Mouse (Mus musculus): ENCODE results near the gene Nmral1. TPM values are rescaled to one million over a fixed set of nuclear protein-coding genes. Genes with fewer than 3 reads are reported as not detected.
"Not testable (repeated sequence)": the region's sequence is repeated elsewhere in the genome, so short reads cannot be mapped to it uniquely, and the experiment has no call there.

Nmral1 gene
- 264 and 277 TPM in 2 replicates for polyA plus RNA-seq (2016; fragmentation: Nextera tagmentation; extraction: Ambion mirVana)

DNA sequence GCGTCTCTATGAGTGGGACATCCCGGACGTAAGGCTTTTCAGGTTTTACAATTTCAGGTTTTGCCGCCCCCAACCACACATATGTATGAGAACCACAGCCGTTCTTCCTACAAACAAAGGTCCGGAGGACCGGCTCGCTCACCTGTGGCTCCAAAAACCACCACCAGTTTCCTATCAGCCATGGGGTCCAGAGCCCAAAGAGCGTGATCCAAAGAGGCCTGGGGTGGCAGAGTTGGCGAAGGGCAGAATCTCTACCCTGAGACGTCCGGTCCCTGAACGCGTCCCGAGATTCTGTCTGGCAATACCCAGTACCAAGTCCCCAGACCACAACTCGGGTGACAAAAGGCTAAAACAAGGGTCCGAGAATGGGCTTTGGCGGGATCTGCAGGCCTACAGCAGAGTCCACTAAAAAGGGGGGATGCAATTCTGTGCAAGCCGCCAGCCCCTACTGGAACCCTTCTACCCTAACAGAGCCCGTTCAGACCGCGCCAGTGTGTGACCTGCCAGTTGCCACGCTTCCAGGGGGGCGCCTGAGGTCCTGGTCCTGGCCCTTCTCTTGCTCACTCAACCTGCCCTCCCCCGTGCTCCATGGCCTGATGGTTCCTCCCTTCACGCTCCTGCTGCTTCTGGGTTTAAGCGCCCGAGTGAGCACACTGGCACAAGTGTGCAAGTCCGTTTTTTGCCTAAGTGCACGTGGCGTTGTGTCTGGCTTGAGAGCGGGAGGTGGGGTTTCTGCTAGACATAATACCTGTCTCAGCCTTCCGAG, at the start of gene Nmral1:
Nmral1 (minus strand) TSS at position 604 of the 766 bp plus-strand sequence.
- H3K27ac ChIP-seq = peak within 1 kb of the TSS; percentile 93
- no peaks in the 10 kb centered on the region for H3K9me3 ChIP-seq (replicated peaks)
- 13% methylated on average over 33 of the region's 33 CpGs for WGBS
- peak; percentile 85 for DNase-seq (ENCODE audit: low spot score)
- H3K36me3 ChIP-seq = peaks cover 31% of the 10 kb centered on the region
- peak within 1 kb of the TSS; percentile 69 for H3K4me3 ChIP-seq
- H3K4me1 ChIP-seq = peaks cover 14% of the 10 kb centered on the region; the same call in 1 of the 2 replicates
- H3K27me3 ChIP-seq (ENCODE audit: low read depth, poor library complexity, severe bottlenecking) = no peaks in the 10 kb centered on the region

DNA sequence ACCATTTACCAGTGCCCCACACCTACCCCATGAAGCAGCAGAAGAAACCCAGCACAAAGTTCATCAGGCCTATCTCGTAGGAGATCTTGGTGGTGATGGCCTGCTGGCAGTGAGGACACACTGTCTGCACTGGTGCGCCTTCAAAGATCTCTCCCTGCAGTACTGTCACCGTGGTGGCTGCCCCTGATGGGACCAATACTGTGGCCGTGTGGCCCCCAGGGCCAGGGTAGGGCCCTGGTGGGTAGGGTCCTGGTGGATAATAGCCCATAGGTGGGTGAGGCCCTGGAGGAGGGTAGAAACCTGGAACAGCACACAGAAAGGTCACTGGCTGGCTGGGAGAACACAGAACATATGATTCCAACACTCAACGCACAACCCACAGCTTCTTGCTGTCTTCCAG, 49.6 kb upstream of the Nmral1 start:
- 93% methylated on average over 5 of the region's 5 CpGs for WGBS
- Histone ChIP-seq H3K27me3 (ENCODE audit: low read depth, poor library complexity, severe bottlenecking) (no peaks in the 10 kb centered on the region), H3K27ac (no peak overlapping the region), H3K9me3 (replicated peaks) (no peaks in the 10 kb centered on the region), H3K4me1 (no peaks in the 10 kb centered on the region), H3K36me3 (peaks cover 89% of the 10 kb centered on the region), H3K4me3 (no peak overlapping the region)
- DNase-seq (ENCODE audit: low spot score) = no peak

DNA sequence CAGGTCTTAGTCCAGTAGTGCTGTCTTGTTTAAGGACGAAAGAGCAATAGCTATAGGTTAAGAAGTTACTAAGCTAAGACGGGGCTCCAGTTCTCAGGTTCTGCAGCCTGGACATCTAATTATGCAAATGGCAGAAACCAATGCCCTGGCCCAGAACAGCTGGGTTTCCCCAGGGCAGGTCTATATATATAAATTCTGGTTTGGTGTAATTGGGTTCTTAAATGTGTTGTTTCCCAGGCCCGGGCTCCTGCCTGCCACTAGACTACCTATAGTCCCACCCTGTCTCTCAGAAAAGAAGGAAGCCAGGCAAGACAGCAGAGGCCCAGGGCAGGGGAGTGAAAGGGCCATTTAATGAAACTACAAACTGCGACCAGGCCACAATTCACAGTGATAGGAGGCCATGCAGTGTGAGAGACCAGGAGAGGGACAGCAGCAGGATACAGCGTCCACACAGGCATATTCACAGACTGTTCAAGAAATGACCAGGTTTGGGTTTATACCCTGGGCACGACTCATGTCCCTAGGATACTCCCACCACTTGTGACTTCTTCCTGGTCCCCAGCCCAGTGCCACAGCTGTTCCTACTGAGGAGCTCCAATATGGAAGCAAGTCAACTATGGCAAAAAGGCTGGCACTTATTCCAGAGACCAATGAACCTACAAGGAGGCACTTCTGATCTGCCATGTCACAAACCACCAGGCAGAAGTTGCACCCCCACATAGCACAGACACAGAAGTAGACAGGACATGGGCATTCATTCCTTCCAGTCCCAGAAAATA, 48.0 kb upstream of the Nmral1 start:
- H3K36me3 ChIP-seq = peaks cover 96% of the 10 kb centered on the region
- no peak overlapping the region for H3K27ac ChIP-seq
- 89% methylated on average over 6 of the region's 6 CpGs for WGBS
- H3K4me3 ChIP-seq = no peak overlapping the region
- no peaks in the 10 kb centered on the region for H3K9me3 ChIP-seq (replicated peaks)
- DNase-seq (ENCODE audit: low spot score) = no peak
- H3K4me1 ChIP-seq = no peaks in the 10 kb centered on the region
- H3K27me3 ChIP-seq (ENCODE audit: low read depth, poor library complexity, severe bottlenecking) = no peaks in the 10 kb centered on the region

DNA sequence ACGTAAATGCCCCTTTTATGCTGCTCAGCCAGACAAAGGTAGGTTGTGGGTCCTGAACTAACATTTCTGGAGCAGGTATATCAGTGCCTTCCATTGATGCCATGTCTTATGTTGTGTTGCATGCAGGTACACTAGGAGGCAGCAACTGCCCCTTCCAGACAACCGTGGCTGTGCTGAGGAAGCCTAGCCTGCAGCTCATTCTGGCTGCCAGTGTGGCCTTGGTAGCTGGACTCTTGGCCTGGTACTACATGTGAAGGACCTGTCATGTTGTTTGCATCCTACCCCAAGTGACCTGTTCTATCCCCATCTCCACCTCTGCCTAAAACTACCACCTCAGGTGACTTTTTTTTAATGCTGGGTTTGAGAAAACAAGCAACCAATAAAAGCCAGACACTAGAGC, 46.7 kb upstream of the Nmral1 start:
- Histone ChIP-seq H3K4me1 (no peaks in the 10 kb centered on the region), H3K9me3 (replicated peaks) (no peaks in the 10 kb centered on the region), H3K27ac (no peak overlapping the region), H3K4me3 (no peak overlapping the region), H3K36me3 (peaks cover 84% of the 10 kb centered on the region), H3K27me3 (ENCODE audit: low read depth, poor library complexity, severe bottlenecking) (no peaks in the 10 kb centered on the region)
- no peak for DNase-seq (ENCODE audit: low spot score)
- 91% methylated on average over 2 of the region's 2 CpGs for WGBS

DNA sequence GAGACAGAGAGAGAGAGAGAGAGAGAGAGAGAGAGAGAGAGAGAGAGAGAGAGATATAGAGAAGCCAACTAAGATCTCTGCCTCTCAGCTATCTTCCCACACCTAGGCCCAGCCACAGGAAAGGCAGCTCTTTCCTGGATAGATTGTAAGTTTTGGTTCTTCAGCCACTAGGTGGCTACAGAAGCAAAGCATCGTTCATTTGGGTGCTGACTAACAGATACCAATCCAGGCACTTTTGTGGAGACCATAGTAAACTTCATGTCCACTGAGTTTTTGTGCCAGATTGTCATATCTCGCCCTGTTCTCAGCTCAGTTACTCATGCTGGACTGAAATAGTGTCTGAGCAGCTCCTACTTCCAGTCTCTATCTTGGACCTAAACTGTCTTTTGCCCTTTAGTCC, 44.1 kb upstream of the Nmral1 start:
- Histone ChIP-seq H3K4me3 (no peak overlapping the region), H3K27me3 (ENCODE audit: low read depth, poor library complexity, severe bottlenecking) (no peaks in the 10 kb centered on the region), H3K27ac (no peak overlapping the region), H3K9me3 (replicated peaks) (no peaks in the 10 kb centered on the region), H3K4me1 (no peaks in the 10 kb centered on the region), H3K36me3 (peaks cover 58% of the 10 kb centered on the region)
- DNase-seq (ENCODE audit: low spot score) = no peak
- WGBS = 40% methylated on average over 2 of the region's 2 CpGs

DNA sequence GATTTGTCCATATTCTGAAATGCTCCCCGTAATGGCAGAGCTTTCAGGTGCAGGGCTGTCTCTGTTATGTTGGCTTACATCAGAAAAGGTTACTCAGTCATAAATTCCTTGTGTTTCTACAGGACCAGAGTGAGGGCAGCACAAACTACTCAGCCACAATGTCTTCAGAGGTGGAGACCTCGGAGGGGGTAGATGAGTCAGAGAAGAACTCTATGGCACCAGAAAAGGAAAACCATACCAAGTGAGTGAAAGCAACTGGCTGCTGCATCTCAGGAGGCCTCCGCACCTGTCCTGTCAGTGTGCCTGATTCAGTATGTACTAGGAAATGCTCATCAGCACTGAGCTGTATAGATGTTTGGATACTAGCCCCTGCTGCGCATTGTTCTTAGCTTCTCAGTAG, 43.3 kb upstream of the Nmral1 start:
- WGBS = 88% methylated on average over 4 of the region's 4 CpGs
- DNase-seq (ENCODE audit: low spot score) = no peak

DNA sequence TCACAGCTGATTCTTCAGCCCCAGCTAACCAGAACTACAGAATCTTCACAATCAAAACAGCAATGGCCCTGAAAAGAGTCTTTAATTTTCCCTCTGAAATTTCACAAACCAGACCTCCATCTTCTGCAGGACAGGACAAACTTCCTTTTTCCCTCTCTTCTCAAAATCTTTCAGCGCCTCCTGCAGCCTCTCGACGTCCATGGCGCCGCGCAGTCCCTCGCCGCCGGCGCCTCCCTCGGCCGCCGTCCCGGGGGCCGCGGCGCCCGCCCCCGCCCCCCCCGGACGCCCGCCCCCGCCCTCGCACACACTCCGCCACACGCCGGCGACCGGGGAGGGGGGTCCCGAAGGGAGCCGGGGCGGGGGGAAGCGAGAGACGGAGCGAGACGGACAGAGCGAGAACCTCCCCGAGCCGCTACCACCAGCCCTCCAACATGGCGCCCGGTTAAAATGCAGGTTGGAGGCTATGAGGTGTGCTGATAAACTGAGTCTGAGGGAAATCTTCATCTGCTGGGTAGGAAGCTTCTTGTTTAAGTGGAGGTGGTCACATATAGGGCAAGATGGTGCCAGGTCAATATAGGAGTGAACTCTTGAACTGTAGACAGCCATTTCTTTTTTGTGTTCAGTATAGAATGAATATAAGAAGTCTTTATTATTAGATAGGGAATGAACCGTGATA, 37.6 kb upstream of the Nmral1 start:
- H3K9me3 ChIP-seq (replicated peaks); H3K36me3 ChIP-seq; H3K27me3 ChIP-seq (ENCODE audit: low read depth, poor library complexity, severe bottlenecking); H3K4me1 ChIP-seq: not testable (repeated sequence)
- DNase-seq (ENCODE audit: low spot score) = peak; percentile 41
- WGBS = 3% methylated on average over 38 of the region's 42 CpGs
- H3K4me3 ChIP-seq = peak overlapping the region; percentile 50
- peak overlapping the region; percentile 81 for H3K27ac ChIP-seq

More for the DNA sequence above, 43.3 kb upstream of the Nmral1 start:
- H3K27ac ChIP-seq = no peak overlapping the region
- no peaks in the 10 kb centered on the region for H3K27me3 ChIP-seq (ENCODE audit: low read depth, poor library complexity, severe bottlenecking)
- H3K9me3 ChIP-seq (replicated peaks) = no peaks in the 10 kb centered on the region
- peaks cover 49% of the 10 kb centered on the region for H3K36me3 ChIP-seq
- no peaks in the 10 kb centered on the region for H3K4me1 ChIP-seq
- H3K4me3 ChIP-seq = no peak overlapping the region

DNA sequence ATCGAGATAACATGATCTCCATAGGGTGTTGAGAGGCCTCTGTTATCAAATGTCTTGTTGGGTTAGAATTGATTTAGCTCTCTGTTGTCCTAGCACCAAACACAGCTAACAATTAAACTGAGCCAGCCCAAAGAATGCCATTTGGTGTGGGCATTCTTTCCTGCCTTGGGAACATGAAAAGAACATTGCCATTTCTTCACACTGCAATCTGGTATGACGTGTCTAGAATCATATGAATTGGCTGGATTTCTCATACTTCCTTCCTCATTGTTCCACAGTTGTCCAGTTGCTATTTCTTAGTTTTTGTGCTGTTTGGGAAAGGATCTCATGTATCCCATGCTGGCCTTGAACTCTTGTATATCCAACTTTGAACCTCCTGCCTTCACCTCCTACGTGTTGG, 34.9 kb upstream of the Nmral1 start:
- Histone ChIP-seq H3K4me1 (0 out of 2 replicates have a peak, but pooled peaks cover 4% of the 10 kb centered on the region), H3K4me3 (no peak overlapping the region), H3K9me3 (replicated peaks) (no peaks in the 10 kb centered on the region), H3K36me3 (peaks cover 11% of the 10 kb centered on the region), H3K27me3 (ENCODE audit: low read depth, poor library complexity, severe bottlenecking) (no peaks in the 10 kb centered on the region), H3K27ac (no peak overlapping the region)
- no peak for DNase-seq (ENCODE audit: low spot score)
- 96% methylated on average over 3 of the region's 3 CpGs for WGBS

DNA sequence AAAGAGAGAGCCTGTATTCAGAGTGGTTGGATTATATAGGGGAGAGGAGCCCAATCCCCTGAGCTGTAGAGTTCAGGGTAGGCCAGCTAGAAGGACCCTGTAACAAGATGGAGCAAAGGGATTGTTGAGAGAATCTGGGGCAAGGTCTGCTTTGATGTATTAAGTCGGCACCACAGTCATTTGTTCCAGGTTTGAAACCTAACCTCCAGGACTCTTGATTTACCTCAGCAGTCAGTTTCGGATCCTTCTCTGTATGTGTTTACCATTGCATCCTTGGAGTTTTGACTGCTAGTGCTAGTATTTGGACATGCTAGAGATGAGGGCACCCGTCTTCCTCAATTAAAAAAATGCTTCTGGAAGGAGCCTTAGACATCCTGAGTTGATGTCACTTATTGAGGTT, 33.0 kb upstream of the Nmral1 start:
- Histone ChIP-seq H3K36me3 (peaks cover 11% of the 10 kb centered on the region), H3K9me3 (replicated peaks) (no peaks in the 10 kb centered on the region), H3K27ac (no peak overlapping the region), H3K27me3 (ENCODE audit: low read depth, poor library complexity, severe bottlenecking) (no peaks in the 10 kb centered on the region), H3K4me3 (no peak overlapping the region), H3K4me1 (0 out of 2 replicates have a peak, but pooled peaks cover 2% of the 10 kb centered on the region)
- DNase-seq (ENCODE audit: low spot score) = no peak
- 92% methylated on average over 3 of the region's 3 CpGs for WGBS

DNA sequence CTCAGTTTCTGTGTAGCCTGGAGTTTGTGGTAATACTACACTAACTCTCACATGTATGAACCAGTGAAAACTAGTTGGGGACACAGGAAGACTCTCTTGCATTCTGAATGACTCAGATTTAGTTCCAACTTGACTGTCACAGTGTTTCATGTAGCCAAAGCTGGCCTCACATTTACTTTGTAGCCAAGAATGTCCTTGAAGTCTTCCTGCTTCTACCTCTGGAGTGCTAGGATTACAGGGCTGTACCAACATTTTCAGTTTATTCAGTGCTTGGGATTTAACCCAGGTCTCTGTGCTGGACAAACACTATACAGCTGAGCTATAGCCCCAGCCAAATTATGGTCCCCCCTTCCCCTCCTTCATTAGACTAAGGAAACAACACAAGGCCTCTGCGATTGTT, 23.0 kb upstream of the Nmral1 start:
- Histone ChIP-seq H3K4me3 (no peak overlapping the region), H3K4me1 (no peaks in the 10 kb centered on the region), H3K36me3 (peaks cover 22% of the 10 kb centered on the region), H3K27me3 (ENCODE audit: low read depth, poor library complexity, severe bottlenecking) (no peaks in the 10 kb centered on the region), H3K27ac (no peak overlapping the region), H3K9me3 (replicated peaks) (no peaks in the 10 kb centered on the region)
- 100% methylated on average over 1 of the region's 1 CpGs for WGBS
- no peak for DNase-seq (ENCODE audit: low spot score)

DNA sequence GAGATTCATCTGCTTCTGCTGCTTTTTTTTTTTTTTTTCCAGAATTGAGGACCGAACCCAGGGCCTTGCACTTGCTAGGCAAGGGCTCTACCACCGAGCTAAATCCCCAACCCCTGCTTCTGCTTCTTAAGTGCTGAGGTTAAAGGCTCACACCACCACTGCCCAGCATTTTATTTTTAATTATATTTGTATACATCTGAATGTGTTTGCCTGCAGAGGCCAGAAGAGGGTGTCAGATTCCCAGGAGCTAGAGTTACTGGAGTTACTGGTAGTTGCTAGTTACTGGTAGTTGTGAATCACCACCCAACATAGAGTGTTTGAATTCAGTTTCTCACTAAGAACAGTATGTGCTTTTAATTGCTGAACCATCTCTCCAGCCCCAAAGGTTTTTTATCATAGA, 20.8 kb upstream of the Nmral1 start:
- no peak overlapping the region for H3K4me3 ChIP-seq
- no peaks in the 10 kb centered on the region for H3K27me3 ChIP-seq (ENCODE audit: low read depth, poor library complexity, severe bottlenecking)
- peaks cover 32% of the 10 kb centered on the region for H3K36me3 ChIP-seq
- no peaks in the 10 kb centered on the region for H3K4me1 ChIP-seq
- DNase-seq (ENCODE audit: low spot score) = no peak
- no peak overlapping the region for H3K27ac ChIP-seq
- H3K9me3 ChIP-seq (replicated peaks) = no peaks in the 10 kb centered on the region
- 89% methylated on average over 2 of the region's 2 CpGs for WGBS

DNA sequence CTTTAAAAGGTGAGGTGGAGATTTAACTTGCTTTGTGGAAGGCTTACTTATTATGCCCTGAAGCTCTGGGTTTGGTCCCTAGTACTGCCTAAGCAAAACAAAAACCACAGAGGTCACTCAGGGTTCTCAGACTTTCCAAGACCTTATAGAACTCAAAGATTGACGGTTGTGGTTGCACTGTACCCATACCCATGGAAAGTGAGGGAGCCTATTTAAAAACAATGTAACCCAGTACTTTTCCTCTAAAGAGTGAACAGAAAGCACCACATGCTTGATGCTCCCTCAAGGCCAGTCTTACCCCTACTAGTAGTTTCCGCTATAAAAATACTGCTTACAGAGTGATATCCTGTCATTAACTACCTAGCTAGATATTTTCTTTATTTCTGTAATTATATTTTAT, 17.1 kb upstream of the Nmral1 start:
- Histone ChIP-seq H3K27ac (no peak overlapping the region), H3K36me3 (peaks cover 20% of the 10 kb centered on the region), H3K4me3 (no peak overlapping the region), H3K27me3 (ENCODE audit: low read depth, poor library complexity, severe bottlenecking) (no peaks in the 10 kb centered on the region), H3K9me3 (replicated peaks) (no peaks in the 10 kb centered on the region), H3K4me1 (no peaks in the 10 kb centered on the region)
- no peak for DNase-seq (ENCODE audit: low spot score)
- 97% methylated on average over 2 of the region's 2 CpGs for WGBS
